In genomic region chr6:88809091-88810037, GRCm38 (mm10) we compare ENCODE assay signal across 10 mouse cellular contexts. TPM values are rescaled to one million over a fixed set of nuclear protein-coding genes. Genes with fewer than 3 reads are reported as not detected.
DNase-seq lines count a peak whose midpoint lies in the region; ATAC-seq and TF ChIP-seq lines count a peak whose summit lies in the region.
"Had no signal": no experiment of that assay in that cellular context is flagged by ENCODE, and none has a peak within 500 bp of the region (broad histone marks: within the 10 kb centered on the region; RNA-seq: fewer than 3 reads in every experiment).

No protein-coding gene starts in this region.

- peak overlapping the region; percentile 56 for H3K27ac ChIP-seq in neural tube, embryonic 13.5 days (replicated peaks)
- H3K27ac ChIP-seq in neural tube, embryonic 15.5 days (replicated peaks), result no peak overlapping the region
- H3K27ac ChIP-seq in hindbrain, embryonic 13.5 days, result no peak overlapping the region
- peak overlapping the region; percentile 35; the same call in 1 of the 2 replicates for H3K27ac ChIP-seq in stomach, postnatal 0 days (replicated peaks)
- H3K27ac ChIP-seq in midbrain, postnatal 0 days (ENCODE audit: low read depth, low read length), result no peak overlapping the region

- H3K9ac ChIP-seq in neural tube, embryonic 13.5 days, result no peak overlapping the region
- no peak overlapping the region for H3K9ac ChIP-seq in neural tube, embryonic 15.5 days (replicated peaks)
- 0 out of 2 replicates have a peak overlapping the region, but pooled peaks have one; percentile 29 for H3K9ac ChIP-seq in hindbrain, embryonic 13.5 days
- H3K9ac ChIP-seq in stomach, postnatal 0 days (ENCODE audit: low read length), result no peak overlapping the region
- H3K9ac ChIP-seq in midbrain, postnatal 0 days (replicated peaks; ENCODE audit: low read length, poor library complexity, severe bottlenecking), result no peak overlapping the region
- H3K9ac ChIP-seq: liver, embryonic 12.5 days had no signal

- no peaks in the 10 kb centered on the region for H3K27me3 ChIP-seq in neural tube, embryonic 13.5 days
- H3K27me3 ChIP-seq in neural tube, embryonic 15.5 days (replicated peaks), result no peaks in the 10 kb centered on the region
- H3K27me3 ChIP-seq in hindbrain, embryonic 13.5 days, result no peaks in the 10 kb centered on the region
- no peaks in the 10 kb centered on the region for H3K27me3 ChIP-seq in stomach, postnatal 0 days (ENCODE audit: control insufficient read depth, insufficient read depth, low read length)
- H3K27me3 ChIP-seq in midbrain, postnatal 0 days (ENCODE audit: insufficient read depth, low read length), result no peaks in the 10 kb centered on the region
- H3K27me3 ChIP-seq: liver, embryonic 12.5 days had no signal

- no peak for TF ChIP-seq CTCF in stomach, postnatal 0 days (IDR thresholded peaks at IDR 0.05; ENCODE audit: low read depth)
- no peak for TF ChIP-seq CTCF in midbrain, postnatal 0 days (IDR thresholded peaks at IDR 0.05)

- H3K4me2 ChIP-seq in neural tube, embryonic 13.5 days, result no peak overlapping the region
- H3K4me2 ChIP-seq in neural tube, embryonic 15.5 days, result no peak overlapping the region
- H3K4me2 ChIP-seq in hindbrain, embryonic 13.5 days, result no peak overlapping the region
- H3K4me2 ChIP-seq in stomach, postnatal 0 days (replicated peaks; ENCODE audit: low read depth), result no peak overlapping the region
- H3K4me2 ChIP-seq in midbrain, postnatal 0 days (ENCODE audit: low read depth, low read length, poor library complexity, severe bottlenecking), result no peak overlapping the region
- H3K4me2 ChIP-seq: liver, embryonic 12.5 days had no signal

- H3K9me3 ChIP-seq in neural tube, embryonic 13.5 days, result no peaks in the 10 kb centered on the region
- H3K9me3 ChIP-seq in neural tube, embryonic 15.5 days (replicated peaks), result no peaks in the 10 kb centered on the region
- H3K9me3 ChIP-seq in hindbrain, embryonic 13.5 days, result no peaks in the 10 kb centered on the region
- H3K9me3 ChIP-seq in stomach, postnatal 0 days (ENCODE audit: control insufficient read depth, low read length), result no peaks in the 10 kb centered on the region
- no peaks in the 10 kb centered on the region for H3K9me3 ChIP-seq in midbrain, postnatal 0 days (ENCODE audit: low read length)
- H3K9me3 ChIP-seq: liver, embryonic 12.5 days had no signal

- TF ChIP-seq EP300 in stomach, postnatal 0 days (optimal IDR thresholded peaks at IDR 0.05), result no peak

- no peak for ATAC-seq in neural tube, embryonic 13.5 days (ENCODE audit: low read depth)
- ATAC-seq in neural tube, embryonic 15.5 days (ENCODE audit: low FRiP score), result no peak
- no peak for ATAC-seq in hindbrain, embryonic 13.5 days (ENCODE audit: low FRiP score)
- no peak for ATAC-seq in stomach, postnatal 0 days (ENCODE audit: low FRiP score, low TSS enrichment)
- no peak for ATAC-seq in midbrain, postnatal 0 days (ENCODE audit: low FRiP score)

- no peaks in the 10 kb centered on the region for H3K36me3 ChIP-seq in neural tube, embryonic 13.5 days
- no peaks in the 10 kb centered on the region for H3K36me3 ChIP-seq in neural tube, embryonic 15.5 days
- no peaks in the 10 kb centered on the region for H3K36me3 ChIP-seq in hindbrain, embryonic 13.5 days
- H3K36me3 ChIP-seq in stomach, postnatal 0 days (ENCODE audit: control insufficient read depth, insufficient read depth, low read length), result peaks cover 4% of the 10 kb centered on the region; the same call in 1 of the 2 replicates
- 0 out of 2 replicates have a peak, but pooled peaks cover 4% of the 10 kb centered on the region for H3K36me3 ChIP-seq in midbrain, postnatal 0 days (ENCODE audit: insufficient read depth, low read length)

- H3K4me1 ChIP-seq in neural tube, embryonic 13.5 days (replicated peaks), result peaks cover 22% of the 10 kb centered on the region
- H3K4me1 ChIP-seq in neural tube, embryonic 15.5 days, result 0 out of 2 replicates have a peak, but pooled peaks cover 4% of the 10 kb centered on the region
- H3K4me1 ChIP-seq in hindbrain, embryonic 13.5 days (replicated peaks), result peaks cover 15% of the 10 kb centered on the region
- H3K4me1 ChIP-seq in stomach, postnatal 0 days (replicated peaks; ENCODE audit: control insufficient read depth, insufficient read depth), result no peaks in the 10 kb centered on the region
- H3K4me1 ChIP-seq in midbrain, postnatal 0 days (ENCODE audit: insufficient read depth, low read length), result no peaks in the 10 kb centered on the region

- DNase-seq in heart, adult 8-10 months (ENCODE audit: low spot score), result peak; percentile 52
- no peak for DNase-seq in heart, postnatal 14 days
- DNase-seq in stomach, postnatal 0 days (ENCODE audit: low spot score), result no peak
- no peak for DNase-seq in midbrain, postnatal 0 days (ENCODE audit: low spot score)
- no peak for DNase-seq in ovary, adult 18-20 months (ENCODE audit: low spot score)
- DNase-seq: thymus, adult 18-20 months had no signal

- intact Hi-C loops in heart, postnatal 14 days (cut with DNase I), result no loop called here

- H3K4me3 ChIP-seq in neural tube, embryonic 13.5 days, result no peak overlapping the region
- no peak overlapping the region for H3K4me3 ChIP-seq in neural tube, embryonic 15.5 days (replicated peaks)
- no peak overlapping the region for H3K4me3 ChIP-seq in hindbrain, embryonic 13.5 days
- H3K4me3 ChIP-seq in stomach, postnatal 0 days (ENCODE audit: low read depth, low read length), result no peak overlapping the region
- no peak overlapping the region for H3K4me3 ChIP-seq in midbrain, postnatal 0 days (ENCODE audit: low read depth, low read length)
- H3K4me3 ChIP-seq: liver, embryonic 12.5 days had no signal

- 75% methylated on average over 23 of the region's 23 CpGs for WGBS in neural tube, embryonic 13.5 days
- WGBS in neural tube, embryonic 15.5 days, result 72% methylated on average over 23 of the region's 23 CpGs
- WGBS in hindbrain, embryonic 13.5 days, result 73% methylated on average over 23 of the region's 23 CpGs
- 42% methylated on average over 23 of the region's 23 CpGs for WGBS in stomach, postnatal 0 days
- 71% methylated on average over 23 of the region's 23 CpGs for WGBS in midbrain, postnatal 0 days

RNA-seq across cellular contexts. Expression of gene Abtb1, which starts 32.4 kb away (rescaled TPM):
- total RNA-seq in heart, adult 8-10 months (2022), result 10 to 100 TPM; 18.8 to 27.6 (median 23.8) TPM
- total RNA-seq in heart, postnatal 14 days (2021), result 10 to 100 TPM; 23.4 to 24.3 TPM
- 43.1 and 43.4 TPM in 2 replicates for polyA plus RNA-seq in neural tube, embryonic 13.5 days (2015; fragmentation: Nextera tagmentation; extraction: Ambion mirVana)
- polyA plus RNA-seq in neural tube, embryonic 15.5 days (2015; fragmentation: Nextera tagmentation; extraction: Ambion mirVana), result 42.4 and 45.4 TPM in 2 replicates
- 36.3 and 38.2 TPM in 2 replicates for polyA plus RNA-seq in hindbrain, embryonic 13.5 days (2015; fragmentation: Nextera tagmentation; extraction: Ambion mirVana)
- polyA plus RNA-seq in stomach, postnatal 0 days (2015; fragmentation: Nextera tagmentation; extraction: Ambion mirVana), result 25.1 and 26.1 TPM in 2 replicates
- 60.2 and 65.7 TPM in 2 replicates for total RNA-seq in midbrain, postnatal 0 days (2014; rRNA removed)
- polyA plus RNA-seq in midbrain, postnatal 0 days (2015; fragmentation: Nextera tagmentation; extraction: Ambion mirVana), result 29.2 and 34.9 TPM in 2 replicates

Comparison
In these comparisons a context has a peak if more than half of its experiments do, and no peak if none do; other contexts are left out.
1. H3K27ac ChIP-seq: peak in neural tube, embryonic 13.5 days (single experiment) and stomach, postnatal 0 days (single experiment); none in neural tube, embryonic 15.5 days (single experiment), hindbrain, embryonic 13.5 days (single experiment) and midbrain, postnatal 0 days (single experiment).